Mouse (Mus musculus): ENCODE measurements around the gene Thsd7b. TPM values are rescaled to one million over a fixed set of nuclear protein-coding genes. Genes with fewer than 3 reads are reported as not detected.

Thsd7b gene
- polyA plus RNA-seq, 1 experiment from 2014 or later, result 0.77 TPM

GRCm38 (mm10) chr1:129779506-129779905 lies 506.4 kb downstream of the Thsd7b start:
- 41% methylated on average over 4 of the region's 4 CpGs for WGBS
- H3K36me3 ChIP-seq, result no peaks in the 10 kb centered on the region
- H3K27me3 ChIP-seq, result no peaks in the 10 kb centered on the region
- H3K4me1 ChIP-seq, result peaks cover 3% of the 10 kb centered on the region; the same call in 1 of the 2 replicates
- H3K27ac ChIP-seq, result no peak overlapping the region
- ATAC-seq (replicated peaks; ENCODE audit: low FRiP score), result no peak
- H3K9me3 ChIP-seq (replicated peaks), result no peaks in the 10 kb centered on the region
- no peak overlapping the region for H3K9ac ChIP-seq
- no peak overlapping the region for H3K4me3 ChIP-seq (replicated peaks)
- no peak overlapping the region for H3K4me2 ChIP-seq

- H3K27me3 ChIP-seq, result no peaks in the 10 kb centered on the region
- no peak overlapping the region for H3K9ac ChIP-seq
- H3K27ac ChIP-seq, result no peak overlapping the region
- H3K9me3 ChIP-seq (replicated peaks), result no peaks in the 10 kb centered on the region
- WGBS, result 72% methylated on average over 1 of the region's 1 CpGs
- H3K4me1 ChIP-seq, result peaks cover 3% of the 10 kb centered on the region; the same call in 1 of the 2 replicates
- ATAC-seq (replicated peaks; ENCODE audit: low FRiP score), result no peak
- no peaks in the 10 kb centered on the region for H3K36me3 ChIP-seq
- no peak overlapping the region for H3K4me3 ChIP-seq (replicated peaks)
- no peak overlapping the region for H3K4me2 ChIP-seq
These were observed 507.5 kb downstream of the Thsd7b start for GRCm38 (mm10) chr1:129780589-129780988.

GRCm38 (mm10) chr1:129798519-129798918 lies 525.4 kb downstream of the Thsd7b start:
- Histone ChIP-seq H3K4me3 (replicated peaks) (no peak overlapping the region), H3K9me3 (replicated peaks) (no peaks in the 10 kb centered on the region), H3K9ac (no peak overlapping the region), H3K27me3 (no peaks in the 10 kb centered on the region), H3K27ac (no peak overlapping the region), H3K36me3 (no peaks in the 10 kb centered on the region), H3K4me1 (no peaks in the 10 kb centered on the region), H3K4me2 (no peak overlapping the region)
- no peak for ATAC-seq (replicated peaks; ENCODE audit: low FRiP score)

- ATAC-seq (replicated peaks; ENCODE audit: low FRiP score), result no peak
- no peaks in the 10 kb centered on the region for H3K27me3 ChIP-seq
- H3K9me3 ChIP-seq (replicated peaks), result no peaks in the 10 kb centered on the region
- H3K4me3 ChIP-seq (replicated peaks), result no peak overlapping the region
- no peaks in the 10 kb centered on the region for H3K36me3 ChIP-seq
- no peak overlapping the region for H3K4me2 ChIP-seq
- WGBS, result 80% methylated on average over 4 of the region's 4 CpGs
- H3K27ac ChIP-seq, result no peak overlapping the region
- H3K9ac ChIP-seq, result no peak overlapping the region
- no peaks in the 10 kb centered on the region for H3K4me1 ChIP-seq
These were observed 553.8 kb downstream of the Thsd7b start for GRCm38 (mm10) chr1:129826927-129827326.

GRCm38 (mm10) chr1:129837324-129837723 lies 564.2 kb downstream of the Thsd7b start:
- 34% methylated on average over 2 of the region's 2 CpGs for WGBS
- Histone ChIP-seq H3K4me1 (peaks cover 5% of the 10 kb centered on the region), H3K27ac (no peak overlapping the region), H3K27me3 (no peaks in the 10 kb centered on the region), H3K9me3 (replicated peaks) (no peaks in the 10 kb centered on the region), H3K9ac (no peak overlapping the region), H3K36me3 (no peaks in the 10 kb centered on the region), H3K4me3 (replicated peaks) (no peak overlapping the region), H3K4me2 (no peak overlapping the region)
- peak; percentile 79 for ATAC-seq (replicated peaks; ENCODE audit: low FRiP score)

GRCm38 (mm10) chr1:129837776-129838175 lies 564.7 kb downstream of the Thsd7b start:
- no peaks in the 10 kb centered on the region for H3K9me3 ChIP-seq (replicated peaks)
- H3K4me1 ChIP-seq, result peaks cover 5% of the 10 kb centered on the region
- no peak overlapping the region for H3K4me2 ChIP-seq
- 13% methylated on average over 3 of the region's 3 CpGs for WGBS
- no peak overlapping the region for H3K4me3 ChIP-seq (replicated peaks)
- ATAC-seq (replicated peaks; ENCODE audit: low FRiP score), result peak; percentile 96
- no peak overlapping the region for H3K27ac ChIP-seq
- no peaks in the 10 kb centered on the region for H3K36me3 ChIP-seq
- no peaks in the 10 kb centered on the region for H3K27me3 ChIP-seq
- H3K9ac ChIP-seq, result no peak overlapping the region

GRCm38 (mm10) chr1:129838486-129838885 lies 565.4 kb downstream of the Thsd7b start:
- H3K4me1 ChIP-seq, result peaks cover 5% of the 10 kb centered on the region
- no peak overlapping the region for H3K9ac ChIP-seq
- no peak for ATAC-seq (replicated peaks; ENCODE audit: low FRiP score)
- H3K4me3 ChIP-seq (replicated peaks), result no peak overlapping the region
- H3K9me3 ChIP-seq (replicated peaks), result no peaks in the 10 kb centered on the region
- no peaks in the 10 kb centered on the region for H3K27me3 ChIP-seq
- H3K36me3 ChIP-seq, result no peaks in the 10 kb centered on the region
- no peak overlapping the region for H3K27ac ChIP-seq
- no peak overlapping the region for H3K4me2 ChIP-seq

GRCm38 (mm10) chr1:129843416-129843815 lies 570.3 kb downstream of the Thsd7b start:
- Histone ChIP-seq H3K27ac (no peak overlapping the region), H3K4me1 (peaks cover 2% of the 10 kb centered on the region), H3K27me3 (no peaks in the 10 kb centered on the region), H3K4me2 (no peak overlapping the region), H3K9ac (no peak overlapping the region), H3K4me3 (replicated peaks) (no peak overlapping the region), H3K36me3 (no peaks in the 10 kb centered on the region), H3K9me3 (replicated peaks) (no peaks in the 10 kb centered on the region)
- no peak; the same call in 1 of the 2 replicates for ATAC-seq (replicated peaks; ENCODE audit: low FRiP score)
- 48% methylated on average over 2 of the region's 2 CpGs for WGBS

- H3K4me2 ChIP-seq, result no peak overlapping the region
- H3K36me3 ChIP-seq, result no peaks in the 10 kb centered on the region
- ATAC-seq (replicated peaks; ENCODE audit: low FRiP score), result no peak
- H3K27me3 ChIP-seq, result no peaks in the 10 kb centered on the region
- no peak overlapping the region for H3K27ac ChIP-seq
- H3K4me1 ChIP-seq, result no peaks in the 10 kb centered on the region
- 51% methylated on average over 5 of the region's 5 CpGs for WGBS
- no peaks in the 10 kb centered on the region for H3K9me3 ChIP-seq (replicated peaks)
- no peak overlapping the region for H3K9ac ChIP-seq
- H3K4me3 ChIP-seq (replicated peaks), result no peak overlapping the region
These were observed 577.0 kb downstream of the Thsd7b start for GRCm38 (mm10) chr1:129850007-129850564.

GRCm38 (mm10) chr1:129867714-129868113 lies 594.6 kb downstream of the Thsd7b start:
- H3K36me3 ChIP-seq, result no peaks in the 10 kb centered on the region
- H3K27ac ChIP-seq, result no peak overlapping the region
- no peaks in the 10 kb centered on the region for H3K4me1 ChIP-seq
- no peak overlapping the region for H3K9ac ChIP-seq
- no peak overlapping the region for H3K4me2 ChIP-seq
- H3K27me3 ChIP-seq, result no peaks in the 10 kb centered on the region
- H3K4me3 ChIP-seq (replicated peaks), result no peak overlapping the region
- 77% methylated on average over 6 of the region's 6 CpGs for WGBS
- H3K9me3 ChIP-seq (replicated peaks), result no peaks in the 10 kb centered on the region
- no peak for ATAC-seq (replicated peaks; ENCODE audit: low FRiP score)

- H3K27me3 ChIP-seq, result no peaks in the 10 kb centered on the region
- H3K27ac ChIP-seq, result no peak overlapping the region
- H3K4me2 ChIP-seq, result no peak overlapping the region
- ATAC-seq (replicated peaks; ENCODE audit: low FRiP score), result no peak
- no peak overlapping the region for H3K9ac ChIP-seq
- no peaks in the 10 kb centered on the region for H3K4me1 ChIP-seq
- 70% methylated on average over 4 of the region's 4 CpGs for WGBS
- H3K4me3 ChIP-seq (replicated peaks), result no peak overlapping the region
- no peaks in the 10 kb centered on the region for H3K36me3 ChIP-seq
- no peaks in the 10 kb centered on the region for H3K9me3 ChIP-seq (replicated peaks)
These were observed 601.3 kb downstream of the Thsd7b start for GRCm38 (mm10) chr1:129874355-129874754.

GRCm38 (mm10) chr1:129887861-129888260 lies 614.8 kb downstream of the Thsd7b start:
- Histone ChIP-seq H3K36me3 (no peaks in the 10 kb centered on the region), H3K9ac (no peak overlapping the region), H3K4me3 (replicated peaks) (no peak overlapping the region), H3K9me3 (replicated peaks) (no peaks in the 10 kb centered on the region), H3K27me3 (no peaks in the 10 kb centered on the region), H3K4me1 (no peaks in the 10 kb centered on the region), H3K4me2 (no peak overlapping the region), H3K27ac (no peak overlapping the region)
- ATAC-seq (replicated peaks; ENCODE audit: low FRiP score), result no peak
- 59% methylated on average over 1 of the region's 1 CpGs for WGBS

GRCm38 (mm10) chr1:129898121-129898520 lies 625.0 kb downstream of the Thsd7b start:
- WGBS, result 90% methylated on average over 5 of the region's 5 CpGs
- H3K9ac ChIP-seq, result no peak overlapping the region
- no peak overlapping the region for H3K27ac ChIP-seq
- no peak overlapping the region for H3K4me3 ChIP-seq (replicated peaks)
- no peak overlapping the region for H3K4me2 ChIP-seq
- ATAC-seq (replicated peaks; ENCODE audit: low FRiP score), result no peak
- H3K4me1 ChIP-seq, result no peaks in the 10 kb centered on the region
- H3K36me3 ChIP-seq, result no peaks in the 10 kb centered on the region
- no peaks in the 10 kb centered on the region for H3K27me3 ChIP-seq
- no peaks in the 10 kb centered on the region for H3K9me3 ChIP-seq (replicated peaks)
